Mouse (Mus musculus): ENCODE data around the gene Igfbpl1. TPM values are rescaled to one million over a fixed set of nuclear protein-coding genes. Genes with fewer than 3 reads are reported as not detected.

Gene Igfbpl1
- total and polyA plus RNA-seq, 3 experiments: not detected

GRCm38 (mm10) chr4:45765121-45765564, 61.6 kb downstream of the Igfbpl1 start:
- no peak overlapping the region for H3K27ac ChIP-seq (ENCODE audit: control insufficient read depth, low read depth, low read length)
- no peak overlapping the region for H3K9ac ChIP-seq (ENCODE audit: control insufficient read depth, low read depth, low read length, poor library complexity, severe bottlenecking)
- TF ChIP-seq GABPA (IDR thresholded peaks at IDR 0.05; ENCODE audit: low read depth, low read length) (no peak), E2F4 (IDR thresholded peaks at IDR 0.05; ENCODE audit: borderline replicate concordance, low read depth, low read length) (no peak), TBP (IDR thresholded peaks at IDR 0.05; ENCODE audit: low read depth, low read length) (no peak), RAD21 (IDR thresholded peaks at IDR 0.05; ENCODE audit: low read depth, low read length) (no peak), MAZ (IDR thresholded peaks at IDR 0.05; ENCODE audit: low read depth, low read length) (no peak), ETS1 (IDR thresholded peaks at IDR 0.05; ENCODE audit: low read depth, low read length) (no peak), JUND (IDR thresholded peaks at IDR 0.05; ENCODE audit: low read depth, low read length) (no peak), GATA1 (IDR thresholded peaks at IDR 0.05; ENCODE audit: low read depth, low read length) (no peak), RCOR1 (IDR thresholded peaks at IDR 0.05; ENCODE audit: low read depth, low read length) (no peak), MAFK (IDR thresholded peaks at IDR 0.05; ENCODE audit: borderline replicate concordance, low read depth, low read length) (no peak), SMC3 (IDR thresholded peaks at IDR 0.05; ENCODE audit: low read depth, low read length) (no peak), POLR2AphosphoS2 (IDR thresholded peaks at IDR 0.05; ENCODE audit: low read length) (no peak), POLR2A (IDR thresholded peaks at IDR 0.05; ENCODE audit: control insufficient read depth in 1 of 2, insufficient read depth in 1 of 2, low read depth in 1 of 2, low read length in 2 of 2, poor library complexity in 1 of 2) (no peak), CHD2 (IDR thresholded peaks at IDR 0.05; ENCODE audit: low read length) (no peak), CHD1 (IDR thresholded peaks at IDR 0.05; ENCODE audit: low read depth, low read length) (no peak), MAX (IDR thresholded peaks at IDR 0.05; ENCODE audit: low read length) (no peak), MXI1 (IDR thresholded peaks at IDR 0.05; ENCODE audit: low read depth, low read length) (no peak), TCF12 (IDR thresholded peaks at IDR 0.05; ENCODE audit: low read depth, low read length) (no peak), SIN3A (IDR thresholded peaks at IDR 0.05; ENCODE audit: low read length) (no peak)
- H3K79me2 ChIP-seq (ENCODE audit: control insufficient read depth, insufficient read depth, low read length, poor library complexity): no peaks in the 10 kb centered on the region
- no peaks in the 10 kb centered on the region for H3K4me1 ChIP-seq (ENCODE audit: control insufficient read depth in 1 of 2, insufficient read depth in 2 of 2, low read length in 2 of 2)
- no peaks in the 10 kb centered on the region for H3K36me3 ChIP-seq (ENCODE audit: control insufficient read depth in 1 of 2, insufficient read depth in 2 of 2, low read length in 2 of 2)
- H3K27me3 ChIP-seq (ENCODE audit: control insufficient read depth in 1 of 2, insufficient read depth in 2 of 2, low read length in 2 of 2): peaks cover 0 to 5% of the 10 kb centered on the region in 2 experiments
- no peak overlapping the region for H3K4me3 ChIP-seq (ENCODE audit: control insufficient read depth in 1 of 2, insufficient read depth in 1 of 2, low read depth in 2 of 2, low read length in 2 of 2)
- no peak for DNase-seq (ENCODE audit: low read depth, low spot score)
- H3K9me3 ChIP-seq (replicated peaks; ENCODE audit: insufficient read depth, low read length): no peaks in the 10 kb centered on the region

DNA sequence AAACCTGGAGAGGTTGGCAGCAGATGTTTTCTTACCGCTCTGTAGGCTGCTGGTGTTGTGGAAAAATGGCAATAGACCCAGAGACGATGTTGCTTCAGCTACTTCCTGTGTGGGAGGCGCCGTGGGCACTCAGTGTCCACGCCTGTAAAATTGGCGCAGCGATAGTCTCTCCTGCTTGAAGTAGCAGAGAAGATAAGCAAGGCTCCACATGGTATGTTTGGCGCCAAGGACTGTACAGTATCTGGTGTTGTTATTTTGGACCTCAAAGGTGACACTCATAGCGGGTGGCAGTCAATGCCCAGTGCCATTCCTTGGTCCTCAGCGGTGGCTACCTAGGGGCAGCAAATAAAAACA, 62.6 kb downstream of the Igfbpl1 start:
- DNase-seq (ENCODE audit: low read depth, low spot score): no peak
- no peaks in the 10 kb centered on the region for H3K36me3 ChIP-seq (ENCODE audit: control insufficient read depth in 1 of 2, insufficient read depth in 2 of 2, low read length in 2 of 2)
- H3K9me3 ChIP-seq (replicated peaks; ENCODE audit: insufficient read depth, low read length): no peaks in the 10 kb centered on the region
- no peak overlapping the region for H3K27ac ChIP-seq (ENCODE audit: control insufficient read depth, low read depth, low read length)
- no peak overlapping the region for H3K4me3 ChIP-seq (ENCODE audit: control insufficient read depth in 1 of 2, insufficient read depth in 1 of 2, low read depth in 2 of 2, low read length in 2 of 2)
- no peak overlapping the region for H3K9ac ChIP-seq (ENCODE audit: control insufficient read depth, low read depth, low read length, poor library complexity, severe bottlenecking)
- no peaks in the 10 kb centered on the region for H3K79me2 ChIP-seq (ENCODE audit: control insufficient read depth, insufficient read depth, low read length, poor library complexity)
- TF ChIP-seq BHLHE40 (IDR thresholded peaks at IDR 0.05; ENCODE audit: borderline replicate concordance, low read depth, low read length) (no peak), MXI1 (IDR thresholded peaks at IDR 0.05; ENCODE audit: low read depth, low read length) (no peak), RAD21 (IDR thresholded peaks at IDR 0.05; ENCODE audit: low read depth, low read length) (no peak), NELFE (IDR thresholded peaks at IDR 0.05; ENCODE audit: low read depth, low read length) (no peak), EP300 (IDR thresholded peaks at IDR 0.05; ENCODE audit: low read depth in 1 of 2, low read length in 2 of 2) (no peak), ETS1 (IDR thresholded peaks at IDR 0.05; ENCODE audit: low read depth, low read length) (no peak), RCOR1 (IDR thresholded peaks at IDR 0.05; ENCODE audit: low read depth, low read length) (no peak), CHD2 (IDR thresholded peaks at IDR 0.05; ENCODE audit: low read length) (no peak), POLR2AphosphoS2 (IDR thresholded peaks at IDR 0.05; ENCODE audit: low read length) (no peak), CHD1 (IDR thresholded peaks at IDR 0.05; ENCODE audit: low read depth, low read length) (no peak)
- H3K27me3 ChIP-seq (ENCODE audit: control insufficient read depth in 1 of 2, insufficient read depth in 2 of 2, low read length in 2 of 2): peaks cover 0 to 5% of the 10 kb centered on the region in 2 experiments
- no peaks in the 10 kb centered on the region for H3K4me1 ChIP-seq (ENCODE audit: control insufficient read depth in 1 of 2, insufficient read depth in 2 of 2, low read length in 2 of 2)

All from MEL (cell line).